Mouse (Mus musculus) CH12.LX (cell line): ENCODE results near the gene Smim15. TPM values are rescaled to one million over a fixed set of nuclear protein-coding genes. Genes with fewer than 3 reads are reported as not detected.

ENCODE experiments used
- DNase-seq: peaks from one replicate; pipeline ENCODE4 v3.0.0-alpha.2; 2013; ENCODE audit errors: extremely low read depth
- H3K27ac ChIP-seq: 2 replicates; pipeline ENCODE4 v1.5.1; 2012; ENCODE audit warnings: low read depth, mild to moderate bottlenecking, control low read depth, moderate library complexity; ENCODE audit not compliant: insufficient read depth
- H3K27me3 ChIP-seq: replicated peaks from 2 replicates; pipeline ENCODE3; 2012; ENCODE audit warnings: inconsistent platforms
- H3K36me3 ChIP-seq, 2 experiments: replicated peaks in 1 of 2; 2 replicates each; pipeline versions ENCODE3 to v1.6.1; 2012; ENCODE audit warnings: inconsistent platforms in 1 of 2, low read length in 1 of 2, mild to moderate bottlenecking in 1 of 2, mixed read lengths in 1 of 2, moderate library complexity in 1 of 2; ENCODE audit not compliant: control insufficient read depth in 1 of 2, insufficient read depth in 1 of 2
- H3K4me1 ChIP-seq, 2 experiments: 2 replicates each; pipeline ENCODE4 v1.6.1; 2012; ENCODE audit warnings: inconsistent platforms in 1 of 2, moderate library complexity in 1 of 2; ENCODE audit not compliant: insufficient read depth in 2 of 2, control insufficient read depth in 1 of 2
- H3K4me2 ChIP-seq: 2 replicates; pipeline ENCODE4 v1.6.1; 2012; ENCODE audit warnings: low read depth, mild to moderate bottlenecking, control low read depth; ENCODE audit not compliant: poor library complexity, insufficient read depth, severe bottlenecking
- H3K4me3 ChIP-seq, 3 experiments: fragments of 150-350 bp in 1 of 3; sonication (generic) in 1 of 3; replicated peaks in 1 of 3; 2 replicates each; pipeline versions ENCODE3 to v1.5.1; 2011 to 2012; ENCODE audit warnings: low read depth in 2 of 3, low read length in 2 of 3, mild to moderate bottlenecking in 2 of 3, moderate library complexity in 2 of 3, control low read depth in 1 of 3, improper control_type of control experiment in 1 of 3, inconsistent platforms in 1 of 3, mixed read lengths in 1 of 3; ENCODE audit not compliant: poor library complexity in 1 of 3
- H3K79me2 ChIP-seq: replicated peaks from 2 replicates; pipeline ENCODE4 v1.6.1; 2012; ENCODE audit warnings: mild to moderate bottlenecking, moderate library complexity; ENCODE audit not compliant: control insufficient read depth, poor library complexity, insufficient read depth, severe bottlenecking; ENCODE audit errors: extremely low read depth
- H3K9ac ChIP-seq: 2 replicates; pipeline ENCODE4 v1.6.1; 2012; ENCODE audit warnings: low read depth, mild to moderate bottlenecking, control low read depth, moderate library complexity; ENCODE audit not compliant: insufficient read depth
- H3K9me3 ChIP-seq: replicated peaks from 2 replicates; pipeline ENCODE3; 2012; ENCODE audit warnings: low read length, inconsistent platforms, mixed read lengths
- BHLHE40 ChIP-seq: IDR thresholded peaks from 2 replicates; pipeline ENCODE4 v1.6.1; 2011; ENCODE audit warnings: mild to moderate bottlenecking, low read depth, low read length, improper control_type of control experiment
- CHD1 ChIP-seq: IDR thresholded peaks from 2 replicates; pipeline ENCODE4 v1.6.1; 2012; ENCODE audit warnings: low read depth, low read length, improper control_type of control experiment, inconsistent platforms
- CTCF ChIP-seq, 2 experiments: IDR thresholded peaks in 1 of 2; conservative IDR thresholded peaks in 1 of 2; 2 replicates each; pipeline ENCODE4 v1.5.1; 2011 to 2012; ENCODE audit warnings: low read depth in 2 of 2, low read length in 2 of 2, improper control_type of control experiment in 1 of 2, inconsistent platforms in 1 of 2, mild to moderate bottlenecking in 1 of 2, moderate library complexity in 1 of 2
- E2F4 ChIP-seq: IDR thresholded peaks from 2 replicates; pipeline ENCODE4 v1.6.1; 2011; ENCODE audit warnings: low read depth, low read length, improper control_type of control experiment; ENCODE audit not compliant: insufficient replicate concordance
- ELF1 ChIP-seq: IDR thresholded peaks from 2 replicates; pipeline ENCODE4 v1.6.1; 2014; ENCODE audit warnings: low read depth, mild to moderate bottlenecking, inconsistent platforms, low read length, improper control_type of control experiment
- EP300 ChIP-seq: IDR thresholded peaks from 2 replicates; pipeline ENCODE4 v1.6.1; 2011; ENCODE audit warnings: low read length, improper control_type of control experiment
- ETS1 ChIP-seq: conservative IDR thresholded peaks from 2 replicates; pipeline ENCODE4 v1.6.1; 2012; ENCODE audit warnings: low read depth, mild to moderate bottlenecking, inconsistent platforms, low read length, improper control_type of control experiment, moderate library complexity
- GABPA ChIP-seq: IDR thresholded peaks from 2 replicates; pipeline ENCODE4 v1.6.1; 2012; ENCODE audit warnings: low read depth, low read length, improper control_type of control experiment, inconsistent platforms; ENCODE audit not compliant: insufficient replicate concordance
- HCFC1 ChIP-seq: IDR thresholded peaks from 2 replicates; pipeline ENCODE4 v1.6.1; 2012; ENCODE audit warnings: low read depth, mild to moderate bottlenecking, inconsistent platforms, low read length, improper control_type of control experiment
- IRF4 ChIP-seq: IDR thresholded peaks from 2 replicates; pipeline ENCODE4 v1.6.1; 2014; ENCODE audit warnings: low read depth, mild to moderate bottlenecking, inconsistent platforms, low read length, improper control_type of control experiment
- JUND ChIP-seq: conservative IDR thresholded peaks from 2 replicates; pipeline ENCODE4 v1.6.1; 2011; ENCODE audit warnings: low read depth, low read length, improper control_type of control experiment
- KAT2A ChIP-seq: IDR thresholded peaks from 2 replicates; pipeline ENCODE4 v1.6.1; 2012; ENCODE audit warnings: low read length, improper control_type of control experiment, inconsistent platforms; ENCODE audit not compliant: insufficient replicate concordance
- MAFK ChIP-seq: IDR thresholded peaks from 2 replicates; pipeline ENCODE4 v1.6.1; 2011; ENCODE audit warnings: low read length, improper control_type of control experiment; ENCODE audit not compliant: insufficient replicate concordance
- MAX ChIP-seq: IDR thresholded peaks from 2 replicates; pipeline ENCODE4 v1.6.1; 2011; ENCODE audit warnings: low read length, improper control_type of control experiment
- MAZ ChIP-seq: IDR thresholded peaks from 2 replicates; pipeline ENCODE4 v1.6.1; 2012; ENCODE audit warnings: low read depth, mild to moderate bottlenecking, inconsistent platforms, low read length, improper control_type of control experiment, moderate library complexity
- MEF2A ChIP-seq: IDR thresholded peaks from 2 replicates; pipeline ENCODE4 v1.6.1; 2014; ENCODE audit warnings: low read depth, mild to moderate bottlenecking, inconsistent platforms, low read length, improper control_type of control experiment, borderline replicate concordance
- MXI1 ChIP-seq: IDR thresholded peaks from 2 replicates; pipeline ENCODE4 v1.6.1; 2011; ENCODE audit warnings: mild to moderate bottlenecking, low read depth, low read length, improper control_type of control experiment
- MYC ChIP-seq: IDR thresholded peaks from 2 replicates; pipeline ENCODE4 v1.6.1; 2011; ENCODE audit warnings: low read depth, mild to moderate bottlenecking, improper control_type of control experiment, low read length
- NELFE ChIP-seq: IDR thresholded peaks from 2 replicates; pipeline ENCODE4 v1.6.1; 2011; ENCODE audit warnings: low read depth, low read length, improper control_type of control experiment
- NRF1 ChIP-seq: IDR thresholded peaks from 2 replicates; pipeline ENCODE4 v1.6.1; 2014; ENCODE audit warnings: low read depth, mild to moderate bottlenecking, inconsistent platforms, low read length, improper control_type of control experiment, moderate library complexity
- POLR2AphosphoS2 ChIP-seq: IDR thresholded peaks from 2 replicates; pipeline ENCODE4 v1.6.1; 2011; ENCODE audit warnings: low read depth, low read length, improper control_type of control experiment
- RCOR1 ChIP-seq: conservative IDR thresholded peaks from 2 replicates; pipeline ENCODE4 v1.6.1; 2012; ENCODE audit warnings: low read depth, mild to moderate bottlenecking, inconsistent platforms, low read length, improper control_type of control experiment
- SMC3 ChIP-seq: IDR thresholded peaks from 2 replicates; pipeline ENCODE4 v1.6.1; 2011; ENCODE audit warnings: low read depth, low read length, improper control_type of control experiment
- TCF12 ChIP-seq: IDR thresholded peaks from 2 replicates; pipeline ENCODE4 v1.6.1; 2014; ENCODE audit warnings: low read depth, mild to moderate bottlenecking, inconsistent platforms, low read length, improper control_type of control experiment
- UBTF ChIP-seq: IDR thresholded peaks from 2 replicates; pipeline ENCODE4 v1.6.1; 2012; ENCODE audit warnings: low read depth, mild to moderate bottlenecking, inconsistent platforms, low read length, improper control_type of control experiment, moderate library complexity
- USF1 ChIP-seq: IDR thresholded peaks from 2 replicates; pipeline ENCODE4 v1.6.1; 2014; ENCODE audit warnings: low read depth, mild to moderate bottlenecking, inconsistent platforms, low read length, improper control_type of control experiment
- USF2 ChIP-seq: conservative IDR thresholded peaks from 2 replicates; pipeline ENCODE4 v1.6.1; 2011; ENCODE audit warnings: low read depth, low read length, improper control_type of control experiment
- ZC3H11A ChIP-seq: IDR thresholded peaks from 2 replicates; pipeline ENCODE4 v1.6.1; 2012; ENCODE audit warnings: low read depth, mild to moderate bottlenecking, inconsistent platforms, low read length, improper control_type of control experiment
- ZKSCAN1 ChIP-seq: IDR thresholded peaks from 2 replicates; pipeline ENCODE4 v1.6.1; 2012; ENCODE audit warnings: low read depth, inconsistent platforms, low read length, improper control_type of control experiment, borderline replicate concordance
- ZMIZ1 ChIP-seq: IDR thresholded peaks from 2 replicates; pipeline ENCODE4 v1.6.1; 2012; ENCODE audit warnings: low read depth, mild to moderate bottlenecking, inconsistent platforms, low read length, improper control_type of control experiment
- ZNF384 ChIP-seq: IDR thresholded peaks from 2 replicates; pipeline ENCODE4 v1.6.1; 2012; ENCODE audit warnings: low read depth, low read length, improper control_type of control experiment, inconsistent platforms
- dilution Hi-C: fragments of 300-500 bp; cut with MboI; formaldehyde crosslinking; loops from 2 replicates; pipeline ENCODE4 v1.14.3; 2020; ENCODE audit warnings: low sequenced_read_pairs; ENCODE audit not compliant: extremely low pct_unique_long_range_greater_than_20kb, extremely low pct_ligation_motif_present
- in situ Hi-C: fragments of 300-500 bp; cut with MboI; formaldehyde crosslinking; loops from 3 replicates; pipeline ENCODE4 v1.14.3; 2019; ENCODE audit warnings: low sequenced_read_pairs, low pct_ligation_motif_present, low pct_unique_long_range_greater_than_20kb, mixed read lengths
- polyA plus RNA-seq: library from polyadenylated mRNA; unstranded; fragments of >175 nt; gene quantifications from 2 replicates; pipeline ENCODE4 v1.2.1, GENCODE M21; 2012; ENCODE audit warnings: low read depth; ENCODE audit not compliant: insufficient read length
- total RNA-seq, 2 experiments: library from RNA; depleted of rRNA; stranded (reverse); fragments of 300-350 nt in 1 of 2; fragments of >200 nt in 1 of 2; gene quantifications; 2 replicates each; pipeline ENCODE4 v1.2.3; 2012 to 2014

Gene Smim15
- total and polyA plus RNA-seq, 3 experiments: 32.8 to 114 (median 62.8) TPM

- Histone ChIP-seq H3K27ac (no peak overlapping the region), H3K4me3 (no peak overlapping the region), H3K9me3 (no peaks in the 10 kb centered on the region), H3K36me3 (peaks cover 0 to 18% of the 10 kb centered on the region in 2 experiments), H3K79me2 (no peaks in the 10 kb centered on the region; the same call in 1 of the 2 replicates), H3K4me2 (no peak overlapping the region), H3K4me1 (peaks cover 0 to 52% of the 10 kb centered on the region in 2 experiments; a peak in 2 of 4 replicates), H3K27me3 (no peaks in the 10 kb centered on the region), H3K9ac (no peak overlapping the region)
- in situ Hi-C loops: no loop called here
- no peak for DNase-seq
- TF ChIP-seq MAX: no peak
- TF ChIP-seq TCF12: no peak
- no peak for TF ChIP-seq ZMIZ1
- TF ChIP-seq JUND: no peak
- TF ChIP-seq MYC: no peak
- TF ChIP-seq SMC3: no peak
- TF ChIP-seq POLR2AphosphoS2: no peak
- no peak for TF ChIP-seq NELFE
- TF ChIP-seq ELF1: no peak
- no peak for TF ChIP-seq NRF1
- TF ChIP-seq USF1: no peak
- no peak for TF ChIP-seq MEF2A
- no peak for TF ChIP-seq E2F4
- no peak for TF ChIP-seq MAFK
- dilution Hi-C loops: no loop called here
These were observed 25.9 kb downstream of the Smim15 start for GRCm38 (mm10) chr13:108070171-108070570.

GRCm38 (mm10) chr13:108077476-108077875, 33.2 kb downstream of the Smim15 start:
- Histone ChIP-seq H3K4me1 (peaks cover 6 to 45% of the 10 kb centered on the region in 2 experiments; a peak in 3 of 4 replicates), H3K9me3 (no peaks in the 10 kb centered on the region), H3K79me2 (no peaks in the 10 kb centered on the region), H3K36me3 (peaks cover 3 to 31% of the 10 kb centered on the region in 2 experiments), H3K4me3 (no peak overlapping the region), H3K27me3 (no peaks in the 10 kb centered on the region), H3K27ac (peak overlapping the region; percentile 67), H3K9ac (peak overlapping the region; percentile 51), H3K4me2 (peak overlapping the region; percentile 2; the same call in 1 of the 2 replicates)
- DNase-seq: peak; percentile 76
- dilution Hi-C loops: no loop called here
- in situ Hi-C loops: no loop called here
- TF ChIP-seq MAZ (no peak), ELF1 (peak; percentile 15; the same call in 1 of the 2 replicates), USF2 (no peak), KAT2A (no peak), CHD1 (no peak), ZC3H11A (no peak), HCFC1 (peak; percentile 30; the same call in 1 of the 2 replicates), RCOR1 (peak; percentile 59; the same call in 1 of the 2 replicates), USF1 (no peak), MYC (0 out of 2 replicates have a peak, but pooled peaks have one; percentile 43), MAX (0 out of 2 replicates have a peak, but pooled peaks have one; percentile 23), CTCF (conservative IDR thresholded peaks at IDR 0.05 in 1 of 2, IDR thresholded peaks at IDR 0.05 in 1 of 2; ENCODE audit: low read depth in 2 of 2, low read length in 2 of 2) (no peak), BHLHE40 (peak; percentile 21; the same call in 1 of the 2 replicates), ZNF384 (no peak), ZMIZ1 (no peak), EP300 (peak; percentile 88), ZKSCAN1 (no peak), MXI1 (no peak; the same call in 1 of the 2 replicates), GABPA (no peak), POLR2AphosphoS2 (no peak), JUND (peak; percentile 33; the same call in 1 of the 2 replicates), ETS1 (no peak; the same call in 1 of the 2 replicates), IRF4 (peak; percentile 73), MEF2A (no peak; the same call in 1 of the 2 replicates), E2F4 (no peak), UBTF (no peak)
